Mouse (Mus musculus): ENCODE data around the gene Scube3. TPM values are rescaled to one million over a fixed set of nuclear protein-coding genes. Genes with fewer than 3 reads are reported as not detected.
"Not testable (repeated sequence)": the region's sequence is repeated elsewhere in the genome, so short reads cannot be mapped to it uniquely, and the experiment has no call there.

Gene Scube3
- polyA plus RNA-seq, 1 experiment, result 1.6 TPM

DNA sequence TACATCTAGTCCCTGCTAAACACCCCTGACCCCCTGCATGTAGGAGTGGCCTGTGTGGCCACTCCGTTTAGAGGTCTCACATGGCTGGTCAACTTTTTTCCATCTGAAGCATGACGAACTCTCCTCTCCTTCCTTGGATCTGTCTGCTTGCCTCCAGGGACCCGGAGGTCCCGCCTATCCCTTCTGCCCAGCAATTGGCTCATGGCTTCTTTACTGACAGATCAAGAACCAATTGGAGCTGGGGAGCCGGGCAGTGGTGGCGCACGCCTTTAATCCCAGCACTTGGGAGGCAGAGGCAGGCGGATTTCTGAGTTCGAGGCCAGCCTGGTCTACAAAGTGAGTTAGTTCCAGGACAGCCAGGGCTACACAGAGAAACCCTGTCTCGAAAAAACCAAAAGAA, 80.5 kb downstream of the Scube3 start:
- not testable (repeated sequence) for DNase-seq (ENCODE audit: low spot score)

DNA sequence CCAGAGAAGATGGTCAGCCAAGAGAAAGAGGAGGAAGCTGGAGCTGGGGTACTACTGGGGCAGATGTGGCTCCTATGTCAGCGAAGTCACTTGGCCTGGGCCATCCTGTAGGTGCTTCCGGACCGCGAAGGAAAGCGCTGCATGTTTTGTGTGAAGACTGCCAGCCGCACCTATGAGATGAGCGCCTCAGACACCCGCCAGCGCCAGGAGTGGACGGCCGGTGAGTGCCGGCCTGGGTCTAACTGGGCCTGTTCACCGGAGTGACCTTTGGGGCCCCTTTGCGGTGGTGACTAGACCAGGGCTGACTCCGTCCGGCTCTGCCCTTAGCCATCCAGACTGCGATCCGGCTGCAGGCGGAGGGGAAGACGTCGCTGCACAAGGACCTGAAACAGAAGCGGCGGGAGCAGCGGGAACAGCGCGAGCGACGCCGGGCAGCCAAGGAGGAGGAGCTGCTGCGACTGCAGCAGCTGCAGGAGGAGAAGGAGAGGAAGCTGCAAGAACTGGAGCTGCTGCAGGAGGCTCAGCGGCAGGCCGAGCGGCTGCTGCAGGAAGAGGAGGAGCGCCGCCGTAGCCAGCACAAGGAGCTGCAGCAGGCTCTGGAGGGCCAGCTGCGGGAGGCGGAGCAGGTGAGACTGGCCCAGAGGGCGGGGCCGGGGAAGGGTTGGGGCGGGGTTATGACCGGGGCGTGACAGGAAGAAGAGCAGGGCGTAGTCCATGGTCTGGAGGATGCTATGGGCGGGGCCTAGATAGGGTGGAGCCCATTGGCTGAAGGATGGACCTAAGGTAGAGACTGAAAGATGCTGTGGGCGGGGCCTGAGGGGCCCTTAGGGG, 81.8 kb downstream of the Scube3 start:
- peak; percentile 66 for DNase-seq (ENCODE audit: low spot score)

Other genes with a start within 250 kb of the Scube3 start
- 45.2 and 52.6 TPM in 2 replicates for gene Anks1, start 232.8 kb upstream of the Scube3 start, polyA plus RNA-seq (2012; rRNA removed)
- gene Taf11, start 232.3 kb upstream of the Scube3 start, polyA plus RNA-seq (2012; rRNA removed), result 32.9 and 33.2 TPM in 2 replicates
- gene Tcp11, start 61.5 kb upstream of the Scube3 start, polyA plus RNA-seq (2012; rRNA removed), result 0.19 and 0.43 TPM in 2 replicates
- gene Zfp523, start 35.0 kb downstream of the Scube3 start, polyA plus RNA-seq (2012; rRNA removed), result 21.0 and 28.3 TPM in 2 replicates
- 20.4 and 22.5 TPM in 2 replicates for gene Def6, start 65.6 kb downstream of the Scube3 start, polyA plus RNA-seq (2012; rRNA removed)
- gene Ppard, start 90.6 kb downstream of the Scube3 start, polyA plus RNA-seq (2012; rRNA removed), result 23.8 and 30.0 TPM in 2 replicates
- gene Fance, start 171.4 kb downstream of the Scube3 start, polyA plus RNA-seq (2012; rRNA removed), result 11.6 and 18.0 TPM in 2 replicates
- 1,892 and 2,281 TPM in 2 replicates for gene Rpl10a, start 186.3 kb downstream of the Scube3 start, polyA plus RNA-seq (2012; rRNA removed)
- gene Tead3, start 208.7 kb downstream of the Scube3 start, polyA plus RNA-seq (2012; rRNA removed), result 41.6 and 64.2 TPM in 2 replicates
- 0.65 and 0.84 TPM in 2 replicates for gene Tulp1, start 223.1 kb downstream of the Scube3 start, polyA plus RNA-seq (2012; rRNA removed)

Measured in urinary bladder, adult 2 months (tissue).